Mouse (Mus musculus) NIH3T3 (cell line): Measurements from ENCODE around the gene Eno3.

Source experiments
- DNase-seq: peaks from one replicate; pipeline ENCODE4 v3.0.0-alpha.2; 2012; ENCODE audit warnings: low read depth

The Eno3 gene

DNA sequence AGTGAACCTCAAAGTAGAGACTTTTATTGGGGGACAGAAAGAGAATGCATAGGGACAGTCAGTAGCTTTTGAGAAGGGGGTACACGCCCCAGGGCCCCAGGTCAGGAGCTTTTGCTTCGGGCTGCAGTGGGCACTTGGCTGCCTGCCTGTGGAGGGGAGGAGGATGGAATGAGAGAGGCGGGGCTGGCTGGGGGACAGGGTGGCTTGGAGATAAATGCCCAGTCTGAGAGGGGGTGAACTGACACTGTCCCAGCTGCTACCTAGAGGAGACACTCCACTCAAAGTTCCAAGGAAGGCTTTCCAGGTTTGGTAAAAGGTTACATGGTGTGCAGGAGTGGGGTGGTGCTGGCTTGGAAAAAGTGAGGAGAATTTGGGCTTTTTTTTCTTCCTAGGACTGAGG is at the start of gene Eno3:
TSS of gene Eno3 (plus strand) at position 239 of the 400 bp plus-strand sequence.
- no peak for DNase-seq

- DNase-seq = no peak
These were observed 49.4 kb upstream of the Eno3 start for GRCm38 (mm10) chr11:70607611-70608010.

GRCm38 (mm10) chr11:70608381-70609066 is 48.5 kb upstream of the Eno3 start:
- DNase-seq = no peak

DNA sequence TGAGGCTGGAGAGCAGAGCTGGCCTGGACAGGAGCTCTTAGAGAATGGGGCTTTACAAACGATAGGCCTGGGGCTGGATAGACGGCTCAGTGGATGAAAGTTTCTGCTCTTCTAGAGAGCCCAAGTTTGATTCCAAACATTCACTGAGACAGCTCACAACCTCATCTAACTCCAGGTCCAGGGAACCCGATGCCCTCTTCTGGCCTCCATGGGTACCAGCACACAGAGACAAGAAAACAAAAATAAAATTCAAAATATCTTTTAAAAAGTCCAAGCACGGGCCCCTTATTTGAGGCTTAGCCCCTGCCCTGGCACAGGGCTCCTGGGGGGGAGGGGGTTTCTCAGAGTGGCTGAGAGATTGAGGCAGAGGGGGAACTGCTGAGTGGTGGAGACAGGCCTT is 46.2 kb upstream of the Eno3 start:
- peak; percentile 41 for DNase-seq

GRCm38 (mm10) chr11:70612505-70612904 is 44.5 kb upstream of the Eno3 start:
- no peak for DNase-seq

DNA sequence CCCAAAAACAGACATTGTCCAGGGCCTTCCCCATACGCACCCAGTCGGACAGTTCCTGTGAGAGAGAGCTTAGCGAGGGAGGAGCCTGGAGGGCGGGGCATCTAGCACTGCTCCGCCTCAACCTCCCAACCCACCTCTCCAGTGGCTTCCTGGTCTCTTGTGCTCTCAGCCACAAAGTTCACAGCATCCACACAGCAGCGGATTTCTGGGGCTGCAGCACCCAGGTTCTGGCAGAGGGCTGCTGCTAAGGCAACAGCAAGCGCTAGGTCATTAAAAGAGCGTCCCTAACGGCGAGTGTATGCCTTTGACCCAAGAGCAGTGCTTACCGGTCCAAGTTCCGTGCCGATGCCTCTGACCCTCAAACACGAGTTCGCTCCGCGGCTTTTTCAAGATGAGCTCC is 41.9 kb upstream of the Eno3 start:
- no peak for DNase-seq

DNA sequence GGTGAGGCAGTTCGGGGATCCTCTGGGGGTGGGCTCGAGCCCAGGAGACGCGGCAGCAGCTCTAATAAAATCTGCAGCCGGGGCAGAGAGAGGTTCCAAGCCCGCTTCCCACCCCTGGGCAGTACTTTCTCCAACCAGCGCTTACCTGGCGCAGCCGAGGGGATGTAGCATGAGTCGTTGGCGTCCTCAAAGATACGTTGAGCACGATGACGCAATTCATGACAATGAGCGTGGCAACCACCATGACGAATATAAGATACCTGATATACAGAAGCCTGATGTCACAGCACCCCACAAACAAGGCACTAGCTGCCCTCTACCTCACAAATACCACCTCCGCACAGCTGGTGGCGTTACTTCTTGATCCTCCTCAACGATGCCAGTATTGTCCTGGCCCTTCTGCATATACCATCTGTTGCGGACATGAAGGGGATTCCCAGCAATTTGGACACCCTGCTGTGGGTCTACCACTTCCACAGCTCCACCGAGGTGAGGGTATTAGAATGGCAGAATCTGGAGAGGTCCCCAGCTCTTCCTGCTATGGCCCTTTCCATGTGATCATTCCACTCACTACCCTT is 41.4 kb upstream of the Eno3 start, which contains the start of gene 4930544D05Rik:
TSS of gene 4930544D05Rik (plus strand) at position 333 of the 578 bp plus-strand sequence.
- no peak for DNase-seq

DNA sequence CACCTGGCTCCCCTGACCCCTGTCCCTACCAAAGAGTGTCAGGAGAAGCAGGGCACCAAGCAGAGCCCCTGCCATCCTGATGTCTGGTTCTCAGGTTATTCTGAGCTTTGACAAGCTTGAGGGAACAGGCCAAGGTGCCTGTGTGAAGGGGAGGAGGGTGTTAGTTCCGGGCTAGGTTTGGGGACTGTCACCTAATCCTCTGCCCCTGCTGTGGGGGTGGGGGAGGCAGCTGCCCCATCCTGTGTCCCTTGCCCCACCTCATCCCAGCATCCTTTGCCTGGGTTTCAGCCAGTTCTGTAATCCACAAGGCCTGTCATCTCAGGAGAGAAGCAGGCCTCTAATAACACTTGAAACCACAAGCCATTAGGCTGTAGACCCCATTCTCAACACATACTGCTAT is 37.9 kb upstream of the Eno3 start, which contains the start of gene Chrne:
TSS of gene Chrne (minus strand) at position 116 of the 400 bp plus-strand sequence.
- DNase-seq = no peak

DNA sequence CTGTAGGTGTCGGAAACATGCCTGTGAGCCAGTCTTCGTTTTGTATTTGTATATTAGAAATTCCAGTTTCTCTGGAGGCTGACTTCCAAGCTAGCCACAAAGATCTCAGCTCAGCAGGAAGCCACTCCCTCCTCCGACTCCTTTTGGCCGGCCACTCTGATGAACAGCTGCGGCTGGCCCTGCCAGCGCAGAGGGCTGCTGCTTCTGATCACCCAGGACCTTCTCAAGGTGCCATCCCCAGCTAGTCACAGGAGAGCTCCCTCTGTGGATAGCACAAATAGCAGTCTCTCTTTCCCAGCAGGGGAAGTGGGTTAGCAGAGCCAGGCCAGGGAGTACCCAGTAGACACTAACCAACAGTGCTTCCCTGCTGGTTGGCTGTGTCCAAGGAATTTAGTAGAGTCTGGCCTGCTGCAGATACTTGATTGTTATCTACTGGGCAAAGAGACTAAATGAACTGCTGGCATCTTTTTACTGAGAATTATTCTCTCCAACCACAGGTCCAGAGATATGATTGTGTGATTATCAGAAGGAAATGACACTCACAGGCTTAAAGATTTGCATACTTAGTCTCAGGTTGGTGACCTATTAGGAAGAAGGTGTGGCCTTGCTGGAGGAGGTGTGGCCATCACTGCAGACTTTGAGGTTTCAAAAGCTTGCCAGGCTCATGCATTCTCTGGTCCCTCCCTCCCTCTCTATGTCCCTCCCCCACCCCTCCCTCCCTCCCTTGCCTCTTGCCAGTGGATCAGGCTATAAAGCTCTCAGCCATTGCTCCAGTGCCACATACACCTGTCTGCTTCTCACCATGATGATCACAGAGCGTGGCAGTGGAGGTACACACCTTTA is 34.8 kb upstream of the Eno3 start:
- DNase-seq = peak; percentile 26

GRCm38 (mm10) chr11:70623053-70623742 is 33.8 kb upstream of the Eno3 start:
- DNase-seq = peak; percentile 32

DNA sequence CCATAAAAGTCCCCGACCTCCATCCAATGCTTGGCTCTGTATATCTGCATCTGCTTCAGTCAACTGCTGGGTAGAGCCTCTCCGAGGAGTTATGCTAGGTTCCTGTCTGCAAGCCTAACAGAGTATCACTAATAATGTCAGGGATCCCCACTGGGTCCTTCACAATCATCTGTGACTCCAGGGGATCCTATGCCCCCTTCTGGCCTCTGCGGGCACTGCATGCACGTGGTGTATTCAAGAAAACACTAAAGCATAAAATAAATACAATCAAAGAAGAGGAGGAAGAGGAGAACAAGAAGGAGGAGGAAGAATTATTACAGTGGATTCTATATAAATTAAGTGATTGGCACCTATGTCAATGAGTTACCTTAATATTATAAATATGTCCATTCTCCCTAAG is 31.5 kb upstream of the Eno3 start:
- DNase-seq = peak; percentile 73

- no peak for DNase-seq
These were observed 30.1 kb upstream of the Eno3 start for GRCm38 (mm10) chr11:70626877-70627276.

DNA sequence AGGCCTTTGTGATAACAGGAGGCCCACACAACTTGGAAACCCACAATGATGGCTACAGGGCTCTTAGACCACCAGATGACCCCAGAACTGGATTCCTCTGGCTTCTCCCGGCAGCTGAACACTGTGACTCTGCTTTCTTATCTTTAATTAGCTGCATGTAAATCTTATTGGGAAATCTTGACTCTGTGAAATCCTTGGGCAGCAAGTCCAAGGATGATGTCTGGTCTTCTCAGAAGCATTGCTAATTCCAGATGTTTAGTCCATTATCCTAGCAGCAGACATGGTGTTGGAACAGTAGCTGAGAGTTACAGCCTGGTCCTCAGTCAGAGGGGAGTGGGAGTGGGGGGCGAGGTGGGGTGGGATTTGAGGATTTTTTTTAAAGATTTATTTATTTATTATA is 28.6 kb upstream of the Eno3 start:
- DNase-seq = no peak

DNA sequence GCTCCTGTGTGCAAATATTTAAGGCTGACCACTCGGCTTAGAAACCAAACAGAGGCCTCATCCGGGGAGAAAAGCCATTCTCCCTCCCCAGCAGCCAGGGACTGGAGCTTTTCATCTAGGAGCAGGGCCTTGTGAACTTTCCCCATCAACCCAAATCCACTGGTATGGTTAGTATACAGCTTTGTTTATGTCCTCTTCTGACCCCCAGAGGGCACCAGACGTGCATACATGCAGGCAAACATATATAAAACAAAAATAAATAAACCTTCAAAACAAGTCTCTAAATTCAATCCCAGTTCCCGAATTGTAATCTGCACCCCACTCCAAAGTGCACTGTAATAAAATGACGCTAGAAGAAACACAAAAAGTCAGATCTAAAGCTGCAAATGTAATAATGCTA is 27.4 kb upstream of the Eno3 start:
- DNase-seq = peak; percentile 75

GRCm38 (mm10) chr11:70630129-70630528 is 26.9 kb upstream of the Eno3 start:
- no peak for DNase-seq

DNA sequence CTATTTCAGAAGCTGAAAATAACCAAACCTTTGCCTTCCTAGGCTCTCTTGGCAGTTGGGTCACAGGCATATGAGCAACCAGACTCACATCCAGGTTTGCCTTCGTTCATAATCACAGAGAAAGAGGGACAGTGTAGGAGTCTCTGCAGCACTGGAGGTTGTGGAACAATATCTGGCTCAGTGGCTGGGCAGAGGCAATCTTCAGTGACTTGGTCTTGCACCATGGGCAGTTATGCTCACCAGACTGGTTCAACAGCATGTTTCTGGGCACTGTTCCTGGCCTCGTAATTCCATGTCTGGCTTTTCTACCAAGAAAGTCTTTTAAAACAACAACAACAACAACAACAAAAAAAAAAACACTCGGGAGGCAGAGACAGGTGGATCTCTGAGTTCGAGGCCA is 21.4 kb upstream of the Eno3 start:
- no peak for DNase-seq

- DNase-seq = no peak
These were observed 19.2 kb upstream of the Eno3 start for GRCm38 (mm10) chr11:70637764-70638163.

DNA sequence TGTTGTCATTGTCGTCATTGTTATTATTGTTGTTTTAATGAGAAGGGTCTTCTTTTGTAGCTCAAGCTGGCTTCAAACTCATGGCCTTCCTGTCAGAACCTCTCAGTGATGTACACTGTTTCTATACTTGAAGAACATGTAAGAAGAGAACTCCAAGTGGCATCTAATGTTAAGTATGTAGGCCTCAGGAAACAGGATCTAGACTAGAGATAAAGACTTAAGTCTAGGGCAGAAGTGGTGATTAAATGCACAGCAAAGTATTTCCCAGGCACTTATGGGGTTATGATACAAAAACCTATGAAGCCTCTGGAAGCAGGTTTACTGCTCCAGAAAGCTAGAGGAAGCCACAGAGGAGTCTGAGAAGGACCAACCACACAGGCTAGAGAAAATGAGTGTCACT is 18.7 kb upstream of the Eno3 start:
- no peak for DNase-seq

- no peak for DNase-seq
These were observed 18.2 kb upstream of the Eno3 start, which contains the start of gene Gp1ba for GRCm38 (mm10) chr11:70638714-70639278. TSS of gene Gp1ba (plus strand) at chr11:70639122.

- no peak for DNase-seq
These were observed 17.0 kb upstream of the Eno3 start for GRCm38 (mm10) chr11:70639976-70640375.

DNA sequence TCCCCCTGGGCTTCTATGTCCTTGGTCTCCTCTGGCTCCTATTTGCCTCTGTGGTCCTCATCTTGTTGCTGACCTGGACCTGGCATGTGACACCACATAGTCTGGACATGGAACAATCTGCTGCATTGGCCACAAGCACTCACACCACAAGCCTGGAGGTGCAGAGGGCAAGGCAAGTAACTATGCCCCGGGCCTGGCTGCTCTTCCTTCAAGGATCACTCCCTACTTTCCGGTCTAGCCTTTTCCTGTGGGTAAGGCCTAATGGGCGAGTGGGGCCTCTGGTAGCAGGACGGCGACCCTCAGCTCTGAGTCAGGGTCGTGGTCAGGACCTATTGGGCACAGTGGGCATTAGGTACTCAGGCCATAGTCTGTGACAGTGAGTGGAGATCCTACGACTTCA is 15.8 kb upstream of the Eno3 start:
- no peak for DNase-seq

DNA sequence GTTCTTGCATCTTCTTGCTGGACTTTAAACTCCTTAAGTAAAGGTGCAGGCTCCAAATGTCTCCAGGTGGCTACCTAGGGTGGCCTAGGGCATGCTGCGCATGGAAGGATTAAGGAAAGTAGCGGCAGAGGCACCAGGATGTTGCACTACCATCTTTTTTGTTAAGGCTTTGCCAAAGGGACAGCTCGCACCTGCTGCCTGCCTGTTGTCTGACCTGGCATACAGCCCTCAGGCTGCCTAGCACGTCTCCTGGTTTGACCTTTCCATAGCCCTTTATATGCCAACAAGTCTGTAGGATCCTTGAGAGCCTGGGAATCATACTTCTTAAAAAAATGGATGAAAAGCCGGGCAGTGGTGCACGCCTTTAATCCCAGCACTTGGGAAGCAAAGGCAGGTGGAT is 14.0 kb upstream of the Eno3 start:
- no peak for DNase-seq
